Mouse (Mus musculus): ENCODE results near the gene Polrmt. TPM values are rescaled to one million over a fixed set of nuclear protein-coding genes. Genes with fewer than 3 reads are reported as not detected.

The Polrmt gene
- polyA plus RNA-seq, 1 experiment from 2014 or later: 41.6 TPM

DNA sequence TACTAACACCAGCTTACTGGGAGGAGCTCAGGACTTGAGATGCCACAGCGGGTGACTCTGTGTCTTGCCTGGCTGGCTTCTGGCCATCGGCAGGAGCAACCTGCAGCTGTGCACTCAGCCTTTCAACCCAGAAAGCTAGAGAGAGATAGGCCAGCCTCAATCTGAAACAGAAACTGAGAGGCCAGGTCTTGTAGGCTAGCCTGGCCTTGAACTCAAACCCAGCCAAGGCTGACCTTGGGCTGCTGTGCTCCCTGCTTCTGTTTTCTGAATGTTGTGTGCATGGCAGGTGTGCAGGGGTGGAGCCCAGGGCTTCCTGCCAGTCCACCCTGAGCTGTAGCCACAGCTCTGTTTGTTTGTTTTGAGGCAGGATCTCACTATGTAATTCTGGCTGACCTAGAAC lies 26.8 kb upstream of the Polrmt start:
- no peak overlapping the region for H3K4me2 ChIP-seq (replicated peaks)
- 89% methylated on average over 2 of the region's 2 CpGs for whole genome bisulfite sequencing

DNA sequence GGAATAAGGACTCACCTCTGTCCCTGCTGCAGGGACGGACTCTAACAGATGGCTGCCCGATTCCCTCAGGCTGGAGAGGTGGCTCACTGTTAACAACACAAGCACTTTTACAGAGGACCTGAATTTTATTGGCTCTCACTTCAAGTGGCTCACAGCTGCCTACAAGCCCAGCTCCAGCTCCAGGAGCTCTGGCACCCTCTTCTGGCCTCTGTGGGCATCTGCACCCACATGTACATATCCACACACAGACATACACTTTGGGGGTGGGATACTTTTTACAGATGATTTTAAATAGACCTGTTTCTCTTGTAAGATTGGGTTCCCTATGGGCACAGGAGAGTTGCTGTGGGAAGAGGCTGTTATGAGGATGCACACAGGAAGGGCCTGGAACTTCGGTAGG lies 25.9 kb upstream of the Polrmt start:
- Histone ChIP-seq H3K27me3 (no peaks in the 10 kb centered on the region), H3K4me2 (replicated peaks) (no peak overlapping the region), H3K4me3 (replicated peaks) (no peak overlapping the region), H3K27ac (replicated peaks) (no peak overlapping the region), H3K9me3 (replicated peaks) (no peaks in the 10 kb centered on the region), H3K9ac (no peak overlapping the region), H3K36me3 (no peaks in the 10 kb centered on the region), H3K4me1 (peaks cover 20% of the 10 kb centered on the region)
- ATAC-seq (ENCODE audit: insufficient number of reproducible peaks, low FRiP score, low TSS enrichment, low read depth): no peak
- 91% methylated on average over 3 of the region's 3 CpGs for WGBS

More for the DNA sequence above, 26.8 kb upstream of the Polrmt start:
- no peak overlapping the region for H3K9ac ChIP-seq
- no peak for ATAC-seq (ENCODE audit: insufficient number of reproducible peaks, low FRiP score, low TSS enrichment, low read depth)
- no peaks in the 10 kb centered on the region for H3K27me3 ChIP-seq
- H3K4me1 ChIP-seq: peaks cover 20% of the 10 kb centered on the region
- no peak overlapping the region for H3K4me3 ChIP-seq (replicated peaks)
- no peak overlapping the region for H3K27ac ChIP-seq (replicated peaks)
- H3K36me3 ChIP-seq: no peaks in the 10 kb centered on the region
- no peaks in the 10 kb centered on the region for H3K9me3 ChIP-seq (replicated peaks)

DNA sequence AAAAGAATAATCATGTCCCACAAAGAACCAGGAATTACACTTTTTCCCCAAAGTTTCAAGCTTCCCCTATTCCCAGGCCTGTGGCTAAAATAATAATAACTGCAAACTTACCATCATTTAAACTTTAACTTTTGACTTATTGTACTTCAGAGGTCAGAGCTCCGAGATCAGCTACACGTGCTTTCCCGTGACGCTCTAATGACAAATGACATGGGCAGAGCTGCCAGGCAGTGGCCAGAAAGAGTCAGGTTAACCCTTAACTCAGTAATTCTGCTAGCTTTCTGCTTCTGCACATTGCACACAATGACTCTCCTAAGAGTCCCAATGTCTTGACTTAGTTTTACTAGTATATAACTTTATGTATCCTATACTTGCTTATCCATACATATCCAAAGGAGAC lies 22.9 kb upstream of the Polrmt start:
- H3K9ac ChIP-seq: no peak overlapping the region
- H3K36me3 ChIP-seq: no peaks in the 10 kb centered on the region
- no peak overlapping the region for H3K4me2 ChIP-seq (replicated peaks)
- no peak overlapping the region for H3K4me3 ChIP-seq (replicated peaks)
- 47% methylated on average over 4 of the region's 4 CpGs for WGBS
- peaks cover 32% of the 10 kb centered on the region for H3K4me1 ChIP-seq
- H3K9me3 ChIP-seq (replicated peaks): no peaks in the 10 kb centered on the region
- H3K27ac ChIP-seq (replicated peaks): no peak overlapping the region
- ATAC-seq (ENCODE audit: insufficient number of reproducible peaks, low FRiP score, low TSS enrichment, low read depth): no peak
- H3K27me3 ChIP-seq: no peaks in the 10 kb centered on the region

DNA sequence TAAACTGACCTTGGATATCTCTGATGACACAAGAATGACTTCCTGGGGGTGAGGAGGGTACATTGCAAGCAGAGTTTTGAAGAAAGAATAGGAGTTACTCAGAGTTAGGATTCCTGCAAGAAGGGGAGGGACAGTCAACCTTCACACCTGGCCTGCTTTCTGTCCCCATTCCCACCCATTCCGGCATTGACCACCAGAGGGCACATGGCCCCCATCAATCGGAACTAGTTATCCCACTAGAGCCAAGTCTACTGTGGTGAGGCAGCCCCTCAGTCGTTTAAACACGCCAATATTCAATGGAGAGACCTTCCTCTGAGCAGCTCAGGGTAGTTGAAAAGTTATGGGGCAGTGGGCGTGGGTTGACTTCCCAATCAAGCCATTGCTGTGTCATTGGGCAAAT lies 22.0 kb upstream of the Polrmt start:
- Histone ChIP-seq H3K4me1 (peaks cover 40% of the 10 kb centered on the region), H3K4me2 (replicated peaks) (peak overlapping the region; percentile 83; the same call in 1 of the 2 replicates), H3K36me3 (no peaks in the 10 kb centered on the region), H3K9ac (no peak overlapping the region), H3K4me3 (replicated peaks) (no peak overlapping the region), H3K27ac (replicated peaks) (no peak overlapping the region), H3K9me3 (replicated peaks) (no peaks in the 10 kb centered on the region), H3K27me3 (no peaks in the 10 kb centered on the region)
- ATAC-seq (ENCODE audit: insufficient number of reproducible peaks, low FRiP score, low TSS enrichment, low read depth): no peak
- WGBS: under 1% methylated on average over 5 of the region's 5 CpGs

DNA sequence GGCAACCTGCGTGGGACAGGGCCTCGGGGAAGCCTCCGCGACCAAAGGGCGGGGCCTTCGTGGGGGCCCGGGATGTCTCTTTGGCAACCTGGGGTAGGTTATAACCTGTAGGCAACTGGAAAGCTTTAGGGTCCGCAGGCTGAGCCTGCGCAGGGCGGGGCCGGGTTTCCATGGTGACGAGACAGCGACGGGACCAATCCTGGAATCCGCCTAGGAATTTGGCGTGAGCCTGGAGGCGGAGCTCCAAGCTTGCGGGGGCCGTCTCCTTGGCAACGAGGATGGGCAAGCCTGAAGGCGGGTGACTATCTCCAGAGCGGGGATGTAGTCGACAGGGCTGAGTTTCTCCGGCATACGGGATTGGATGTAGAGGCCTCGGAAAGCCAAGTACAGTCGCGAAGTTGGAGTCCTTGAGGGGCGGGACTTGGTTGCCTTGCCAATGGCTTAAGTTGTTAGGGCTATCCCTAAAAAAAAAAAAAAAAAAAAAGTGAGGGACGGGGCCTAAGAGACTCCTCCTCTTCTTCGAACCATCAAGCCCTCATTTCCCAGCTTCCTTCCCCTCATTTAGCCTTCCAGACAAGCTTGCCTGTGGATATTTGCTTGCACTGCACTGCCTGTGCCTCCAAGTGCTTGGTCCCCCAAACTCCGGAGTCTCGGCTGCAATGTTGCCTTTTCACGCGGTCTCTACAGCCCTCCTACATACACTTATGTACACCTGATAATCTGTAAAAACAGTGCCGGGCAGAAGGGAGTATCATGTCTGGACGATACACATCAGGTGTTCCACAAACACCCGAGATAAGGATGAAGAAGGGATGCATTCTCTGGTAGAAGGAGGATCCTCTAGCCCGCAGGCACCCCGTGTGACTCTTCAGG lies 21.2 kb upstream of the Polrmt start:
- peak overlapping the region; percentile 96 for H3K27ac ChIP-seq (replicated peaks)
- H3K9ac ChIP-seq: no peak overlapping the region
- H3K36me3 ChIP-seq: peaks cover 4% of the 10 kb centered on the region; the same call in 1 of the 2 replicates
- WGBS: 11% methylated on average over 40 of the region's 40 CpGs
- peak overlapping the region; percentile 83 for H3K4me2 ChIP-seq (replicated peaks)
- no peaks in the 10 kb centered on the region for H3K9me3 ChIP-seq (replicated peaks)
- H3K4me1 ChIP-seq: peaks cover 40% of the 10 kb centered on the region
- H3K4me3 ChIP-seq (replicated peaks): peak overlapping the region; percentile 88
- peak; percentile 86 for ATAC-seq (ENCODE audit: insufficient number of reproducible peaks, low FRiP score, low TSS enrichment, low read depth)
- no peaks in the 10 kb centered on the region for H3K27me3 ChIP-seq

DNA sequence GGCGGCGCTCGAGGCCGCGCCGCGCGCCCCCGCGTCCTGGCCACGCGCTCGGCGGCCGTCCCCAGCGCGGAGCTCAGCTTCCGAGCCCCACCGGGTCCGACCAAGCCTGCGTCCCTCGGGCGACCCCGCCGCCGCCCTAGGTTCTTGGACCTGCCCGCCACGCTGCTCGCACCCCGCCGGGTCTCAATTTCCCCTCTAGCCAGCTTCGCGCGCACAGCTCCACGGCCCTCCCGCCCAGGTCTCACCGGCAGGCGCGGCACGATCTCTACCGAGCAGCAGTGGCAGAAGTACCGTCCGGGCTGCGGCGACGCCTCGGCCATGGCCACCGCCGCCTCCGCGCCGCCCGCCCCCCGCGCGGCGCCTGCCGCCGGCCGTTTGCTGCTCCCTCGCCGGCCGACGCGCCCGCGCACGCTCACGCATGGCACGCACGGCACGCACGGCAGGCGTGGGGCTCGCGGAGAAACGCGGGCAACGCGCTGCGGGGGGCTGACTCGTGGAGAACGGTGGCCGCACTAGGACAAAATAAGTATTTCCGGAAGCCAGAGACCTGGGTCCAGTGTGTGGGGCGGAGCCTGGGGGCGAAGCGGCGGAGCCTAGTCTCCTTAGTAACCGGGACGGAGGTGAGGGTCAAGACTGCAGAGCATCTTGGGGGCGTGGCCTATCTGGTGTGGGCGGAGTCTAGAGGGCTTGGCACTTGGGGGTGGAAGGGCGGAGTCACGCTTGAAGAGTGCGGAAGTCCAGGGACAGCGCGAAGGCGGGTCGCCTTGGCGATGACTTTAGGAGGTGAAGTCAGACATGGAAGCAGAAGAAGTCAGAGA lies 20.3 kb upstream of the Polrmt start, which contains the start of gene Rnf126:
Gene Rnf126 (minus strand): TSS at position 445 of the 818 bp plus-strand sequence.
- WGBS: under 1% methylated on average over 101 of the region's 101 CpGs
- Histone ChIP-seq H3K36me3 (peaks cover 12% of the 10 kb centered on the region), H3K9ac (peak within 1 kb of the TSS; percentile 97), H3K4me2 (replicated peaks) (peak within 1 kb of the TSS; percentile 83), H3K4me3 (replicated peaks) (peak within 1 kb of the TSS; percentile 88), H3K9me3 (replicated peaks) (no peaks in the 10 kb centered on the region), H3K27ac (replicated peaks) (peak within 1 kb of the TSS; percentile 96), H3K4me1 (peaks cover 40% of the 10 kb centered on the region), H3K27me3 (no peaks in the 10 kb centered on the region)
- ATAC-seq (ENCODE audit: insufficient number of reproducible peaks, low FRiP score, low TSS enrichment, low read depth): peak; percentile 91

DNA sequence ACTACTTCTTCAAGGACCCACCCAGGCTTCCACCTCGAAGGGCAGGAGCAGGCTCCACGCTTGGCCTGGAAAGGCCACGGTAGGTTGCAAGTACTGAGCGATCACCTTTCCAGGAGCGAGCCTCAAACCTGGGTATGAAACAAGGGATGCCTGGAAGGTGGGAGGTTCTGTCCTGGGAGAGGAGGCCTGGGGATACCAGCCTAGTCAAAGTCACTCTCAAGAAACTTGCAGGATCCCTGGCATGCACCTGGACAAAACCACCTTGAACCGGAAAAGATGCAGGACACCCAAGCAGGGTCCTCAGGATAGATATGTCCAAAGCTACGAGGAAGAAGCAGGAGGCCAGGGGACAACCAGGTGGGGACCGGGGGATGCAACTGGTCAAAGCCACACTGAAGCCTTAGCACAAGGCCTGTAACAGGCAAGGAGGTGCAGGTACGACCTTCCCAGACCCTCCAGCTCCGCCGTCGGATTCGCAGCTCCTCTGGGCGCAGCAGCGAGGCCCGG lies 19.7 kb upstream of the Polrmt start:
- no peaks in the 10 kb centered on the region for H3K9me3 ChIP-seq (replicated peaks)
- WGBS: 5% methylated on average over 16 of the region's 16 CpGs
- no peak for ATAC-seq (ENCODE audit: insufficient number of reproducible peaks, low FRiP score, low TSS enrichment, low read depth)

DNA sequence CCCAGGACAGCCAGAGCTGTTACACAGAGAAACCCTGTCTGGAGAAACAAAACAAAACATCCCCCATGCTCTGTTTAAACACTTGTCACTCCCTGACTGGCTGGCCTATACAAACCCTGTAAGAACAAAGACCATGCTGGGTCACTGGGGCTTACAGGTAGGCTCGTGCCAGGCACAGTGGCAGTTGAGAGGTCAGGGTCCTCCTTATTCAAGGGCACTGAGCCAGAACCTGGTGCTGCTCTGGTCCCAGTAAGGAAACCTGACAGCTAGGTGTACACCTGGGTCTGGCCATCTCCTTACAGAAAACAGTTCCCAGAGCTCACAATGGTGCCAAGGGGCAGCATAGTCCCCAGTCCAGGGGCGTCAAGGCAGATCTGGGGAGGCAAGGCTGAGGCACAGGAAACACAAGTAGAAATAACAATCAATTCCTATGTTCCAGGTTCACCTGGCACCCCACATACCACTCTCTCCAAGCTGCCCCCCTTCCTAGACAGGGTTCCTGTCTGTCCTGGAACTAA lies 18.9 kb upstream of the Polrmt start:
- H3K27me3 ChIP-seq: no peaks in the 10 kb centered on the region
- peaks cover 27% of the 10 kb centered on the region for H3K36me3 ChIP-seq
- H3K9ac ChIP-seq: peak overlapping the region; percentile 97; the same call in 1 of the 2 replicates

More for the DNA sequence above, 19.7 kb upstream of the Polrmt start:
- Histone ChIP-seq H3K27me3 (no peaks in the 10 kb centered on the region), H3K4me1 (peaks cover 40% of the 10 kb centered on the region), H3K27ac (replicated peaks) (peak overlapping the region; percentile 96), H3K9ac (peak overlapping the region; percentile 97), H3K36me3 (peaks cover 19% of the 10 kb centered on the region), H3K4me2 (replicated peaks) (peak overlapping the region; percentile 83), H3K4me3 (replicated peaks) (peak overlapping the region; percentile 88)

DNA sequence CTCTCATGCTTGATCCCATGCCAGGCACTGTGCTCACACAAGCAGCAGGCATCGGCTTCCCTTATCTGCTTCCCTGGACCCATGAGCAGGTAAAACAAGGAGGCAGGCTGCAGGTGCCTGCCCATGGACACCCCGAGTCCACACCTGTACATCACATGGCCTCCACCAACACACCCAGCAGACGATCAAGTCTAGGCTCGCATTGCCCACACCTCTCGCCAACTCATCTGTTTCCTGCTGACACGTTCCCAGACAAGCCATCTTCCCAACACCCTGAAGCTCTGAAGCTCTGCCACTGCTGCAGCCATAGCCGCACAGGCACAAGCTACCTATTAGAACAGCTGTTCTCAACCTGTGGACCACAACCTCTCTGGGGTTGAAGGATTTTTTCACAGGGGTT lies 17.9 kb upstream of the Polrmt start:
- 0 out of 2 replicates have a peak overlapping the region, but pooled peaks have one; percentile 8 for H3K4me3 ChIP-seq (replicated peaks)
- no peaks in the 10 kb centered on the region for H3K9me3 ChIP-seq (replicated peaks)
- 66% methylated on average over 7 of the region's 7 CpGs for WGBS
- peak overlapping the region; percentile 15; the same call in 1 of the 2 replicates for H3K9ac ChIP-seq
- H3K36me3 ChIP-seq: peaks cover 35% of the 10 kb centered on the region
- 0 out of 2 replicates have a peak overlapping the region, but pooled peaks have one; percentile 10 for H3K4me2 ChIP-seq (replicated peaks)
- no peak for ATAC-seq (ENCODE audit: insufficient number of reproducible peaks, low FRiP score, low TSS enrichment, low read depth)
- 0 out of 2 replicates have a peak overlapping the region, but pooled peaks have one; percentile 39 for H3K27ac ChIP-seq (replicated peaks)
- H3K4me1 ChIP-seq: peaks cover 40% of the 10 kb centered on the region
- H3K27me3 ChIP-seq: no peaks in the 10 kb centered on the region

More for the DNA sequence above, 18.9 kb upstream of the Polrmt start:
- no peaks in the 10 kb centered on the region for H3K9me3 ChIP-seq (replicated peaks)
- no peak overlapping the region for H3K27ac ChIP-seq (replicated peaks)
- H3K4me1 ChIP-seq: peaks cover 40% of the 10 kb centered on the region
- WGBS: 79% methylated on average over 2 of the region's 2 CpGs
- ATAC-seq (ENCODE audit: insufficient number of reproducible peaks, low FRiP score, low TSS enrichment, low read depth): no peak
- H3K4me2 ChIP-seq (replicated peaks): peak overlapping the region; percentile 83
- peak overlapping the region; percentile 88 for H3K4me3 ChIP-seq (replicated peaks)

DNA sequence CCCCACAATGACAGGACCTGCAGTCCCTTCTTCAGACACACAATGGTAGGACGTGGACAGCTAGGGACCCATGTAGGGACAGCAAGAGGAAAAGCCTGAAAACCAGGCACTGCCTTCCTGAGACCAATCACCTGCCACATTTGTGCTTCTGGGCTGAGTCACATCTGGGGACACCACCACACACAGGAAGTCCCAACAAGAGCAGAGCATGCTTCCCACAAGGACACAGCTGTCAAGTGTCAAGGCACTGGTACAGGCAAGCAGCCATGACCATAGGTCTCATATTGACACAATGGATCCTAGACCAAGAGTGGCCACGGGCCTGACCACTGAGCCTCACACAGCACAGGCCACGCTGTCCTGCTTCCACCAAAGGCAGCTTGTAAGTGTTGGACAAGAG lies 16.5 kb upstream of the Polrmt start:
- WGBS: 93% methylated on average over 3 of the region's 3 CpGs
- no peak overlapping the region for H3K27ac ChIP-seq (replicated peaks)
- no peaks in the 10 kb centered on the region for H3K27me3 ChIP-seq
- H3K36me3 ChIP-seq: peaks cover 48% of the 10 kb centered on the region
- H3K4me1 ChIP-seq: peaks cover 32% of the 10 kb centered on the region
- no peak overlapping the region for H3K4me3 ChIP-seq (replicated peaks)
- no peak overlapping the region for H3K4me2 ChIP-seq (replicated peaks)
- no peak for ATAC-seq (ENCODE audit: insufficient number of reproducible peaks, low FRiP score, low TSS enrichment, low read depth)
- no peak overlapping the region for H3K9ac ChIP-seq
- no peaks in the 10 kb centered on the region for H3K9me3 ChIP-seq (replicated peaks)

All from embryonic facial prominence, embryonic 15.5 days (tissue).